Mouse (Mus musculus): ENCODE results near the gene Faah.
A peak's percentile ranks its signal among the peaks of the same experiment; 100 is the strongest.

The Faah gene

GRCm38 (mm10) chr4:115996729-115997128 is 21.0 kb downstream of the Faah start:
- DNase-seq = no peak

DNA sequence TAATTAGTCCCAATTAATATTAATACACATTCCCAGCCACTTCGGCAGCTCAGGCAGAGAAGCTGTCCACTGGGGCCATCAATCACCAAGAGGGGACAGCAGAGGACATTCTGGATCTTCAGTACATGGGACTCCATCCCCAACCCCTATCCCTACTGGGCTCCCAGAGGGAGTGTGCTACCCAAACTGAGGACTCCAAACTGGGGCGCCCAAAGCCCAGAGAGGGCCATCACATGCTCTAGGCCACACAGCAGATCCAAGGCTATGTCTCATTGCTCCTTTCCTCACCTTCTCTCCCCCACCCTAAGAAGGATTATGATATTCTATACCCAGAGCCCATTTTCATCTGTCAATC is 22.4 kb downstream of the Faah start:
- no peak for DNase-seq

GRCm38 (mm10) chr4:115994662-115995375 is 22.9 kb downstream of the Faah start:
- DNase-seq = no peak

DNA sequence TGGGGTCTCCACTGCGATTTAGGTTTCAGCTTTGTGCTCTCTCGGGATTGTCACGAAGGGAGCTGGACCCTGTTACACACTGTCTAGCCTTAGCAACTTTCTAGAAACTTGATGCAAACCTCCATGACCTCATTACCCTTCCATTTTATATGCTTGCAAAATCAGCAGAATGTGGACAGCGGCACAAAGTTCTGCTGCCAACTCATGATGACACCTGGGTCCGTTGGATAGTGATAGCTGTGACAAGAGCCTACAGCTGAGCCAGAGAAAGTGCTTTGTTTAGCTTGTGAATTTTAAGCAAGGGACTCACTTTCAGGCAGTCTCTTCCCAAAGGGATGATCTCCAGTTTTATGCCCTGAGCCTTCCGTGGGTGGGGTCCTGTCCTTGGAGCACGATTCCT is 28.3 kb downstream of the Faah start:
- no peak for DNase-seq

DNA sequence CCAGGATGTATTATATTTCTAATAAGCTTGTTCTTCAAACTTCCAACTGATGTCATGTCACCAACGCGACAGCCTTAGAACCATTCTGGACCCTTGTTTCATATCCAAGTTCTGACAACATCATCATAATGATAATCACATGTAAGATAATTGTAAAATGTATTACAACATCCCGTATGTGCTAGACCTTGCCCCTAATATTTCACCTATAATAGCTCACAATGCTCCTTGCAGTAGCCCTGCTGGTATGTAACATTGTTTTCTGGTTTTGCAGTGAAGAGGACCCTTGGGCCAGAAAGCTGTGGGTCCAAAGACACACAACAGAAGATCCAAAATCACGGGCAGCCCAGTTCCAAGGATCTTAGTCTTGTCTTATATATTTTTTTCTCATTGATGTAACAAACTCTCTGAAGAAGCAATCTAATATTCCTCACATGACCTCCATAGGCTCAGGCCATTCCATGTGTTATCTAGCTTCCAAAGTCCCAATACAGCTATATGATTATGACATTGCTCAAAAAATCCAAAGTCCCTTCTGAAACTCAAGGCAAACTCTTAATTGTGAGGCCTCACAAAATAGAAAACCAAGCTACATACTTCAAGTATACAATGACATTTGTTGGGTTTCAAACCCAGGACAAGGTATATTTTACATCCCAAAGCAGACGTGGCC is 29.7 kb downstream of the Faah start:
- no peak for DNase-seq

DNA sequence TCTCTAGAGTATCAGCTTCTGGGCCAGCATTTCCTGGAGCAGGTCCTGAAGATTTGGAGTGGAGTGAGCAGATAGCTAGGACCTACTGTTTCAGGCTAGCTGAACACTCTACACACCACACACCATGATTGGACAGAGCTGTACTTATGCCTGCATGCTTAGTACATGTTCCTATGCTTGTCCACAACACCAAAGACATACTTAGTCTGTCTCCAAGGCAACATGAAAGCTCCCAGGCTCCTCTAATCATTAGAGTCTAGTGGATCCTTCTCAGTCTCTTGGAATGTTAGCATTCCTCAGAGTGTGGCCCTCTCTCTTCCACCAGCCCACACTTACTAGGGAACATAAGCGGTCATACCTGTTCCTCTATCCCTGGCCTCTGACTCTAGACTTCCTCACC is 30.3 kb downstream of the Faah start:
- DNase-seq = no peak

GRCm38 (mm10) chr4:115984967-115985366 is 32.8 kb downstream of the Faah start:
- DNase-seq = no peak

GRCm38 (mm10) chr4:115984111-115984510 is 33.6 kb downstream of the Faah start:
- DNase-seq = peak; percentile 95 to 98

DNA sequence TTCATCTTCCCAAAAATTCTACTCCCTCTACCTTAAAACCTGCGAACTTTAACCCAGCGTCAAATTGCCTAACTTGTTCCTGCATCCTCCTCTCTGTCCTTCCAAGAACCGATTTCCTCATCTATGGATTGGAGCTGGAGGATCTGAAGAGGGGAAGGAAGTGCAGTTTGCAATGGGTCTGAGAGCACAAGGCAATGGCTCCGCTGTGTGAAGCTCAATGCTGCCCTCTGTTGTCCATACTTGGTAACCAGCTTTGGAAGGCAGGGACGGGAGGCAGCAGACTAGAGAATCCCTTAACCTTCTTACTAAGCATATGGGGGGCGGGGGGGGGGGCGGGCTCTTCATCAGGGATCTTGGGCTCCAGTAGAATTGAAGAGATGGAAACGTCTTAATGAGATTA is 37.0 kb downstream of the Faah start:
- DNase-seq = peak; percentile 90 to 91

DNA sequence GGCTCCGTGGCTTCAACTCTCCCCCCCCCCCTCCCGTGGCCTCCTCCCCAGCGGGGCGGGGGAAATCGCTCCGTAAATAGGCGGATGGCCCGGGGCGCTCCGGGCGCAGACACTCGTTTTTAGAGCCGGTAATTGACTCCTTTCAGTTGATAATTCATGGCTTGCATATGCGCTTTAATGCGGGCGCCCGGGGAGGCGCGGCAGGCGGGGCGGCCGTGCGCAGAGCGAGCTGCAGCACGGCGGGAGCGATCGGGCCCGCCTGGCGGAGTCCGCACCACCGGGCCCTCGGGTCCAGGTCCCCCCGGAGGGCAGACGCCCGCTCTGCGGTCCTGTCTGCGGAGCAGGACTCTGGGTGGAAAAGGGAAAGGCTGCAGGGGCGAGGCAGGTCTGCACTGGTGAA is 38.3 kb downstream of the Faah start:
- DNase-seq = no peak

DNA sequence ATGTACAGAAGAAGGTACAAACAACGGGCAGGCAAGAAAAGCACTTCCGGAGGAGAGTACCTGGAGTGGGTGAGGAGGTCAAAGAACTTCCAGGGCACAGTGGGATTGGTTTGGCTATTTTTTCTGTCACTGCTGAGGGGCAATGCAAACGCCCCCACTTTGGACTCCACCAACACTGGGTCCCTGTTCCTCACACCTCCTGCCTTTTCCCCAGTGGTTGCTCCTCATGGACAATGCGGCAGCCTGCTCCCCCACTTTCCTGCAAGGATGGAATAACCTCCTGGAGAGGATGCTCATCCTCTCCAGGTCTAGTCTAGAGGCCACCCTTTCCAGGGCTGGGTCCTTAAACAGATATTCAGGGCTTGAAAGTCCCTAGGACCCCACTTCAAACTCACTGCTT is 38.8 kb downstream of the Faah start:
- no peak for DNase-seq

DNA sequence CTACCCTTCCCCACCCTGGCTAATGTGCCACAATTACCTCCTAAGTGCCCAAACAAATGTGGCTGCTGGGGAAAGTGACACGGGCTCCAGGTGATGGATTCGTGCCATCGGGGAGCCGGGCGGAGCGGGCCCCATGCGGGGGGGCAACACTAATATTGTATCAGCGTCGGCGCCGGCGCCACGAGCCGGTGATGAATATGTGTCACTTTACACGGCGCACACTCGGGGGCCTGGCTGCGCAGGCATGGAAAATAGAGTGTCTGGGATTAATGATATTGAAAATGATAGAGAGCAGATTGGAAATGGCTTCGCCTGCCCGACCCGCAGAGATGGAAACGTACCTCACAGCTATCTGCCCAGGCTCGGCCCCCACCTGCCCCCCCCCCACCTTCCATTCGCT is 45.2 kb downstream of the Faah start:
- DNase-seq = no peak

DNA sequence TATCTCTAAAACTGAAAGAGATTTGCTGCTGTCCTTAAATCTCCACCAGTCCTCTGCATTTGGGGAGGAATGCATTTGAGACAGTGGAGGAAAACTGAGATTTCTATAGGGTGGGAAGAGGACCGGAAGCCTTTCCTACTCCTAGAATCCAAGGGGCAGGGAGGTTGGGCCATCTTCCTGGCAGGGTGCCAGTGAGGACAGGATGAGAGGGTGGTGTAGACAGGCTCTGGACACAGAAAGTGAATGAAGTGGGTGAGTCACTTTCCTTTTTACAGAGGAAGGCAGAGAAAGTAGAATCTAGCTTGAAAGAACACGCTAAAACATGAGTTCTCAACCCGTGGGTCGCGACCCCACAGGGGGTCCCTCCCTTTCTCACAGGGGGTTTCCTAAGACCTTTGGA is 53.3 kb downstream of the Faah start:
- peak in 1 of 2 experiments; percentile 37 for DNase-seq

DNA sequence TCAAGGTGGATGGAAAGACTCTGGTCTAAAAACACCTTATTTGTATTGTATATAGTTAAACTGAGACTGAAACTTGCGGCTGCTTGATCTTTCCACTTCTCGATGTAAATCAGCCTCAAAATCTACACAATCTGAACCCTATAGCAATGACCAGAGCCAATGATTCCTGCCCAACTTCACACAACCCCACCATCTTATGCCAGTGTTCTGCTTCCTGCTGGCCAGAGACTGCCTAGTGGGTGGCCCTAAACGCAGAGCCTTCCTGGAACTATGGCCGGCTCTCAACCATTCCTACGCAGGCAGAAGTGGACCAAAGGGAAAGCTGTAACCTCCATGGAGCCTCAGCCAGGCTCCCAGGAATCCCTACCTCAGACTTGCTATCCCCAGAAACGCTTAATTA is 54.0 kb downstream of the Faah start:
- DNase-seq = no peak

- DNase-seq = peak; percentile 41 to 55
Measured at GRCm38 (mm10) chr4:115962671-115963412, 54.9 kb downstream of the Faah start.

GRCm38 (mm10) chr4:115961991-115962390 is 55.7 kb downstream of the Faah start:
- DNase-seq = no peak

DNA sequence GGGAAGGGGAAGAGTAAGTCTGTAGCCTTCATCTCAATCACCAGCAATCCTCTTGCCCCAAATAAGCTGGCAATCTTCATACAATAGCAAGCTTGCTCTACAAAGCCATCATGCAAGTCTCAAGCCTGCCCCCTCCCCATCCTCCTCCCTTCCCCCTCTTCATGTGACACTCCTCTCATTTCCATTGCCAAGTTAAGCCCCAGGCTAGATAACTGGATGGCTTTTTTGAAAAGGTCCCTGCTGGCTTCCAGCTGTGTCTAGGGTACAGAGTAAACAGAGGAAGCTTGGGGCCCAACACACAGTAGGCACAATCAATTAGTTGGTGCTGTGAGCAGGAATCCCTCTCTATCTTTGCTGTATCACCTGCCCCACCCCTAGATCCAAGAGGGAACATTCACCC is 58.2 kb downstream of the Faah start:
- no peak for DNase-seq

DNA sequence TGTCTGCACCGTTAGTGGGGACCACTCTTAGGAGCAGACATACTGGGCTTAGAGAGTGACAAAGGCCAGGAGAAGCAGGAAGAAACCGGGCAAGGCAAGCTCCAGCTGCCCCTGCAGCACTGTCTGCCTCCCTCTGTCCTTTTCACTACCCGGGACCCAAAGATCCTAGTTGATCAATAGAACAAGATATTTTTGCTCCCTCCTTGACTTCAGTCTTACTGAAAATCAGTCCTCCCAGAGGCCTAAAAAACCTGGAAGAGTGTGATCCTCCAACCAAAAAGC is 62.3 kb downstream of the Faah start:
- no peak for DNase-seq

GRCm38 (mm10) chr4:115954656-115955493 is 62.9 kb downstream of the Faah start:
- no peak for DNase-seq

DNA sequence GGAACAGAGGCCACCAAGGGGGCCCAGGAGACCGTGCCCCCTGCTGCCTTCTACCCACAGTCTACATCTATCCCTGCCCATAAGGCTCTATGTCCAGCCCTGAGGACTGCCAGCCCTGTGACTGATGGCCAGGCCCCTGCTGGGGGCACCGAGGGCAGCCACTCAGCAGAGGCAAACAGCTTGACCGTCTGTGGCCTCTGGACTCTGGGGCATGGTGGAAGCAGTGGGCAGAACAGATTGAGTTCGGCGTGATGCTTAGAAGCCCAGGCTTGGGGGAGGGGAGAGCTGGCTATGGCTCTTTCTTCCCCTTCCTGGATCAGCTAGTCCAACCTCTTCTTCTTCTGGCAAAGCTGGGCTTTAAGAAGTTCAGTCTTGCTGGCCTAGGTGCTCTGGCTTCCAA is 64.2 kb downstream of the Faah start:
- DNase-seq = no peak

DNA sequence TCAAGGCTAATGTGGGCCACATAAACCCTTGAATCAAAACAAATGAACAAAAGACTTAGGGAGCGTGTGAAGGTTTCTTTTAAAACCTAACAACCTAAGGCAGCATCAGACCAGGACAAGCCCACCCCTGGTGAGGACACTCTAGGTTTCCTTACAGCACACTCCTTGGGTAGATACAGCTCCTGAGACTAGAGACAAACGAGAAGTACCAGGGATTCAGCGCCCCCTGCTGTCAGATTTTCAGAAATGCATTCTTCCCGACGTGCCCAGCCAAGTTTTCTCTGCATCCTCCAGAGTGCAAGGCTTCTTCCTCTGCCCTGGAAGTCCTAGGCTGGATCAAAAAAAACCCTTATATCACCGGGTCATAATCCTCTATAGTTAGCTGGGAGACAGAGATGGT is 65.0 kb downstream of the Faah start:
- DNase-seq = peak; percentile 77 to 81

DNA sequence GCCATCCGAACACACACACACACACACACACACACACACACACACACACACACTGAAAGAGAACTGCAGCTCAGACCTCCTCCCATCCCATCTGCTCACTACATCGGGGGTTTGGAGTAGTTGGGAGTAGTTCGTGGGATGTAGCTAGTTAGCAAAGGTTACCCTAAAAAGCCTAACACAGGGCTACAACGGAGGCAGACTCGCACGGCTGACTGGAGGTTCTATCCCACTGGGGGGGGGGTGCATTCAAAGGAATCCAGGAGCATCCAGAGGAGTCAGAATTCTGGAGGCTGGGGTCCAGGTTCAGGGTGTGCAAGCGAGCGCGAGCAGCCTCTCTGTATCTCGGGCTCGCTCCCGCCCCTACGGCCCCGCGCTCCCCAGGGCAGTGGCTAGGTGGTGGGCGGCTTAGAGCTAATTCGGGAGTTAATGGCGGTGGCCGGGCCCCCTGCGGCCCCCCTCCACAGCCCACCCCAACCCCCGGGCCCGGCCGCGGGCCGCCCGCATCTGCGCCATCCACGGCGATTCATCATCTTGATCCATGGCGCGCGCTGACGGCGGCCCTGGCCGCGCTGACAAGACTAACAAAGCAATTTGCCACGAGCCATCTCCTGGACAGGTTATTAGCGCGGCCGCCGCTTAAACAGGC is 73.9 kb downstream of the Faah start:
- no peak for DNase-seq

- DNase-seq = no peak
Measured at GRCm38 (mm10) chr4:115941242-115941820, 76.4 kb downstream of the Faah start.

Measured in cerebellum, postnatal 14 days (tissue).